Mouse (Mus musculus) heart, embryonic 11.5 days (tissue): Measurements from ENCODE around the gene Gsta4. TPM values are rescaled to one million over a fixed set of nuclear protein-coding genes. Genes with fewer than 3 reads are reported as not detected.

Experiments used
- polyA plus RNA-seq: library from polyadenylated mRNA; unstranded; fragments of >200 nt; fragmentation: Nextera tagmentation; extraction: Ambion mirVana; gene quantifications from 2 replicates; pipeline ENCODE4 v1.2.1, GENCODE M21; 2014

The Gsta4 gene
- polyA plus RNA-seq, 1 experiment from 2014 or later, result 87.5 TPM

Other genes starting within 250 kb of the Gsta4 start
- gene Gcm1, start 130.8 kb upstream of the Gsta4 start, polyA plus RNA-seq, result not detected in 2 replicates
- 37.0 and 38.0 TPM in 2 replicates for gene Fbxo9, start 73.7 kb upstream of the Gsta4 start, polyA plus RNA-seq
- 16.1 and 16.8 TPM in 2 replicates for gene Ick, start 73.6 kb upstream of the Gsta4 start, polyA plus RNA-seq
- gene Gsta1, start 47.9 kb downstream of the Gsta4 start, polyA plus RNA-seq, result not detected in 2 replicates
- not detected in 2 replicates for gene Gm3776, start 74.4 kb downstream of the Gsta4 start, polyA plus RNA-seq
- gene Gm10639, start 107.1 kb downstream of the Gsta4 start, polyA plus RNA-seq, result not detected in 2 replicates
- not detected in 2 replicates for gene Omt2a, start 132.0 kb downstream of the Gsta4 start, polyA plus RNA-seq
- gene Omt2b, start 144.8 kb downstream of the Gsta4 start, polyA plus RNA-seq, result not detected in 2 replicates
- not detected in 2 replicates for gene Gsta2, start 173.0 kb downstream of the Gsta4 start, polyA plus RNA-seq
- not detected in 2 replicates for gene Dppa5a, start 185.4 kb downstream of the Gsta4 start, polyA plus RNA-seq
- gene Ooep, start 196.0 kb downstream of the Gsta4 start, polyA plus RNA-seq, result 0.77 and 0.99 TPM in 2 replicates
- 0.32 TPM in 1 of 2 replicates, not detected in the other for gene Ddx43, start 213.0 kb downstream of the Gsta4 start, polyA plus RNA-seq